Mouse (Mus musculus): Measurements from ENCODE around the gene 1700020N01Rik.

DNA sequence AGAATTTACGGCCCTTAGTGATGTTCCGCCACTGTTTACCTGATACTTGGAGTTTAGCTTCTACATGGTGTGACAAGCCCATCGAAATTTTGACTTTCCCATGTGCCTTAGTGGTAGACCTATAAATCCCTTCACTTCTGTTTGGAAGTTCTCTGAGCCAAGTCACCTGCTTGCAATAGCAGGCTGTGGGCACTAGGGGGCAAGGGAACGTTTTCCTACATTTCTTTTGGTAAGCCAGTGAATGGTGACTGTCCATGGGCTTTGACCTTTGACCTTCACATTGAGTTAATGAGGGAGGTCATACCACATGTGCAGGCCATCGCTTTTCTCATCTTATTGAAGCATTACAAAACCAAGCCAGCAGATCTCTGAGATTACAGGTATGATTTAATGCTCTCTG is 8.0 kb downstream of the 1700020N01Rik start:
- no peak for TF ChIP-seq CTCF (IDR thresholded peaks at IDR 0.05; ENCODE audit: insufficient read depth, low read depth, low read length)
- no peak for TF ChIP-seq POLR2A (IDR thresholded peaks at IDR 0.05; ENCODE audit: insufficient read depth, low read depth, low read length)

Measured in olfactory bulb, adult 2 months (tissue).